ENCODE assay signal across 9 mouse cellular contexts in the genomic region with DNA sequence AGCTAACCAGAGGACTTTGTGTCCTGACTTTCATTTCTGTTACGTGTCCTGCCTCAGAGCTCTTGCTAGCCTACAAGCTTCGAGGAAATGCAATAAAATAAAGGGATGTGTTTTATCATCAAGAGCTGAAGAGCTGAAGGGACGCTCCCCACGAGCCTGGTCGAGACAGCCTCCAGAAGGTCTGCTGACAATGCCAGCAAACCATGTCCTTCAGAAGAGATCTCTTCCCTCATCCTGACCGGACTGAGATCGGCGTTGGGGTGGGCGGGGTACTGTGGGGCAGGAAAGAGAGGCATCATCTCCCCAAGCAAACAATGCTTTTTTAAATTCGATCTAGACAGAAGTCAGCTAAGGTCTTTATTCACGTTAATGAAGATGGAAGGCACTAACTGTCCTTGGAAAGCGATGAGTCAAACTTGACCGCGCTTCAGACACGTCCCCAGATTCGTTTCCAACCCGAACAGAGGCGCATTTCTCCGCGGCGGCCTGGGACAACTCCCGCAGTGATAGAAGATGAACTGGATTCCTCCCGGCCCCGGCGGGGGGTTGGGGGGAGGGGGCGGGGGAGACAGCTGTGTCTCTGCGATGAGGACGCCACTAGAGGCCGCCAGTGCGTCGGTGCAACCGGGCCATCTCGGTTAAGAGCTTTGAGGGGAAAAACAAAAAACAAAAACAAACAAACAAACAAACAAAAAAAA. TPM values are rescaled to one million over a fixed set of nuclear protein-coding genes. Genes with fewer than 3 reads are reported as not detected.
DNase-seq lines count a peak whose midpoint lies in the region; ATAC-seq and TF ChIP-seq lines count a peak whose summit lies in the region.
"Had no signal": no experiment of that assay in that cellular context is flagged by ENCODE, and none has a peak within 500 bp of the region (broad histone marks: within the 10 kb centered on the region; RNA-seq: fewer than 3 reads in every experiment).

No protein-coding gene starts in this region.

- no peak for TF ChIP-seq EP300 in liver, postnatal 0 days (IDR thresholded peaks at IDR 0.05; ENCODE audit: low read depth)

- peak overlapping the region; percentile 36 for H3K9ac ChIP-seq in embryonic facial prominence, embryonic 12.5 days
- peak overlapping the region; percentile 78 for H3K9ac ChIP-seq in heart, embryonic 13.5 days
- peak overlapping the region; percentile 43; the same call in 1 of the 2 replicates for H3K9ac ChIP-seq in kidney, postnatal 0 days (ENCODE audit: low read depth, low read length)
- H3K9ac ChIP-seq in liver, postnatal 0 days (replicated peaks): peak overlapping the region; percentile 59

- intact Hi-C loops in left cerebral cortex, adult 2 months (cut with DNase I): loop anchor here (1.0 to 5.0 kb wide), 3 partner anchors 979 to 1979 kb away; no protein-coding TSS in a partner anchor

- peaks cover 28% of the 10 kb centered on the region for H3K27me3 ChIP-seq in embryonic facial prominence, embryonic 12.5 days
- peaks cover 21% of the 10 kb centered on the region for H3K27me3 ChIP-seq in heart, embryonic 13.5 days (replicated peaks)
- peaks cover 3% of the 10 kb centered on the region; the same call in 1 of the 2 replicates for H3K27me3 ChIP-seq in kidney, postnatal 0 days (ENCODE audit: insufficient read depth, low read length)
- no peaks in the 10 kb centered on the region for H3K27me3 ChIP-seq in liver, postnatal 0 days (ENCODE audit: insufficient read depth, low read length)
- H3K27me3 ChIP-seq: Patski had no signal

- WGBS in embryonic facial prominence, embryonic 12.5 days: 2% methylated on average over 33 of the region's 33 CpGs
- WGBS in heart, embryonic 13.5 days: under 1% methylated on average over 33 of the region's 33 CpGs
- 2% methylated on average over 33 of the region's 33 CpGs for WGBS in kidney, postnatal 0 days
- WGBS in liver, postnatal 0 days (ENCODE audit: insufficient replicate concordance): 1% methylated on average over 33 of the region's 33 CpGs

- TF ChIP-seq CTCF in left cerebral cortex, adult 2 months (IDR thresholded peaks at IDR 0.05): peak; percentile 76
- TF ChIP-seq CTCF in kidney, postnatal 0 days (IDR thresholded peaks at IDR 0.05; ENCODE audit: low read depth): peak; percentile 55; the same call in 1 of the 2 replicates
- TF ChIP-seq CTCF in liver, postnatal 0 days (IDR thresholded peaks at IDR 0.05; ENCODE audit: low read depth): peak; percentile 59

- H3K27ac ChIP-seq in left cerebral cortex, adult 2 months: peak overlapping the region; percentile 61
- H3K27ac ChIP-seq in embryonic facial prominence, embryonic 12.5 days: no peak overlapping the region
- peak overlapping the region; percentile 67 for H3K27ac ChIP-seq in heart, embryonic 13.5 days (replicated peaks)
- H3K27ac ChIP-seq in kidney, postnatal 0 days: peak overlapping the region; percentile 55; the same call in 1 of the 2 replicates
- peak overlapping the region; percentile 89 for H3K27ac ChIP-seq in liver, postnatal 0 days (ENCODE audit: low read depth)

- peak overlapping the region; percentile 50 for H3K4me3 ChIP-seq in left cerebral cortex, adult 2 months
- H3K4me3 ChIP-seq in embryonic facial prominence, embryonic 12.5 days: peak overlapping the region; percentile 34
- peak overlapping the region; percentile 85 for H3K4me3 ChIP-seq in heart, embryonic 13.5 days
- H3K4me3 ChIP-seq in kidney, postnatal 0 days (replicated peaks; ENCODE audit: low read depth, low read length): peak overlapping the region; percentile 49
- peak overlapping the region; percentile 52 for H3K4me3 ChIP-seq in liver, postnatal 0 days (ENCODE audit: low read depth, low read length)

- peak overlapping the region; percentile 88 for H3K4me2 ChIP-seq in embryonic facial prominence, embryonic 12.5 days (replicated peaks)
- peak overlapping the region; percentile 99 for H3K4me2 ChIP-seq in heart, embryonic 13.5 days
- peak overlapping the region; percentile 89 for H3K4me2 ChIP-seq in kidney, postnatal 0 days (ENCODE audit: low read length)
- H3K4me2 ChIP-seq in liver, postnatal 0 days (ENCODE audit: low read depth, low read length): peak overlapping the region; percentile 91

- H3K36me3 ChIP-seq in embryonic facial prominence, embryonic 12.5 days: no peaks in the 10 kb centered on the region
- H3K36me3 ChIP-seq in heart, embryonic 13.5 days: no peaks in the 10 kb centered on the region
- H3K36me3 ChIP-seq in kidney, postnatal 0 days (ENCODE audit: insufficient read depth, low read length): no peaks in the 10 kb centered on the region
- no peaks in the 10 kb centered on the region for H3K36me3 ChIP-seq in liver, postnatal 0 days (replicated peaks; ENCODE audit: insufficient read depth, low read length)

- no peak for ATAC-seq in embryonic facial prominence, embryonic 12.5 days (ENCODE audit: insufficient number of reproducible peaks, insufficient read depth, low FRiP score, low TSS enrichment)
- no peak for ATAC-seq in heart, embryonic 13.5 days (ENCODE audit: extremely low read depth, insufficient number of reproducible peaks, low FRiP score, low TSS enrichment)
- no peak for ATAC-seq in kidney, postnatal 0 days (replicated peaks; ENCODE audit: low FRiP score, low read depth)
- ATAC-seq in liver, postnatal 0 days: no peak
- ATAC-seq: Patski had no signal

- DNase-seq in left cerebral cortex, adult 2 months (ENCODE audit: extremely low spot score in 1 of 2, low spot score in 2 of 2): peak; percentile 71 to 74
- no peak for DNase-seq in left cerebral cortex, adult 11 months (ENCODE audit: low spot score)
- DNase-seq in kidney, postnatal 0 days (ENCODE audit: low spot score): peak; percentile 71
- peak; percentile 83 for DNase-seq in liver, postnatal 0 days
- peak; percentile 57 for DNase-seq in ovary, postnatal 14 days (ENCODE audit: low spot score)
- DNase-seq in thymus, postnatal 25 days: peak; percentile 83

- peaks cover 39% of the 10 kb centered on the region for H3K4me1 ChIP-seq in embryonic facial prominence, embryonic 12.5 days
- peaks cover 60% of the 10 kb centered on the region for H3K4me1 ChIP-seq in heart, embryonic 13.5 days
- peaks cover 16% of the 10 kb centered on the region for H3K4me1 ChIP-seq in kidney, postnatal 0 days (replicated peaks; ENCODE audit: insufficient read depth, low read length)
- H3K4me1 ChIP-seq in liver, postnatal 0 days (ENCODE audit: insufficient read depth): peaks cover 18% of the 10 kb centered on the region

- no peaks in the 10 kb centered on the region for H3K9me3 ChIP-seq in embryonic facial prominence, embryonic 12.5 days
- no peaks in the 10 kb centered on the region for H3K9me3 ChIP-seq in heart, embryonic 13.5 days
- H3K9me3 ChIP-seq in kidney, postnatal 0 days (replicated peaks; ENCODE audit: low read length): no peaks in the 10 kb centered on the region
- no peaks in the 10 kb centered on the region for H3K9me3 ChIP-seq in liver, postnatal 0 days (ENCODE audit: low read length)

RNA-seq across cellular contexts. Expression of gene Gm37419, which starts 5.2 kb away (rescaled TPM):
- total RNA-seq in left cerebral cortex, adult 2 months (2021): not detected
- polyA plus RNA-seq in embryonic facial prominence, embryonic 12.5 days (2016; fragmentation: Nextera tagmentation; extraction: Ambion mirVana): not detected in 2 replicates
- polyA plus RNA-seq in heart, embryonic 13.5 days (2015; fragmentation: Nextera tagmentation; extraction: Ambion mirVana): not detected in 2 replicates
- not detected in 2 replicates for polyA plus RNA-seq in kidney, postnatal 0 days (2015; fragmentation: Nextera tagmentation; extraction: Ambion mirVana)
- not detected in 2 replicates for polyA plus RNA-seq in liver, postnatal 0 days (2015; fragmentation: Nextera tagmentation; extraction: Ambion mirVana)

RNA-seq across cellular contexts. Expression of gene Bcl6, which starts 5.6 kb away (rescaled TPM):
- total RNA-seq in left cerebral cortex, adult 2 months (2021): 10 to 100 TPM; 30.8 to 36.8 TPM
- polyA plus RNA-seq in embryonic facial prominence, embryonic 12.5 days (2016; fragmentation: Nextera tagmentation; extraction: Ambion mirVana): 0.51 and 0.65 TPM in 2 replicates
- 0.24 and 0.29 TPM in 2 replicates for polyA plus RNA-seq in heart, embryonic 13.5 days (2015; fragmentation: Nextera tagmentation; extraction: Ambion mirVana)
- 0.74 and 0.80 TPM in 2 replicates for polyA plus RNA-seq in kidney, postnatal 0 days (2015; fragmentation: Nextera tagmentation; extraction: Ambion mirVana)
- polyA plus RNA-seq in liver, postnatal 0 days (2015; fragmentation: Nextera tagmentation; extraction: Ambion mirVana): 0.46 and 0.69 TPM in 2 replicates

RNA-seq across cellular contexts. Expression of gene Rtp2, which starts 50.8 kb away (rescaled TPM):
- total RNA-seq in left cerebral cortex, adult 2 months (2021): not detected
- 0.22 and 0.52 TPM in 2 replicates for polyA plus RNA-seq in embryonic facial prominence, embryonic 12.5 days (2016; fragmentation: Nextera tagmentation; extraction: Ambion mirVana)
- polyA plus RNA-seq in heart, embryonic 13.5 days (2015; fragmentation: Nextera tagmentation; extraction: Ambion mirVana): not detected in 2 replicates
- not detected in 2 replicates for polyA plus RNA-seq in kidney, postnatal 0 days (2015; fragmentation: Nextera tagmentation; extraction: Ambion mirVana)
- polyA plus RNA-seq in liver, postnatal 0 days (2015; fragmentation: Nextera tagmentation; extraction: Ambion mirVana): not detected in 2 replicates
- polyA plus RNA-seq: Patski had no signal

Comparison
In these comparisons a context has a peak if more than half of its experiments do, and no peak if none do; other contexts are left out.
1. H3K4me3 ChIP-seq: peak in every context shown above with its lines; median percentile 85 in heart, embryonic 13.5 days; 52 in liver, postnatal 0 days; 50 in left cerebral cortex, adult 2 months; 49 in kidney, postnatal 0 days; 34 in embryonic facial prominence, embryonic 12.5 days.